Mouse (Mus musculus) liver, adult 2 months (tissue): Measurements from ENCODE around the gene Moap1.

Experiments
- CTCF ChIP-seq: fragments of 200-500 bp; IDR thresholded peaks from 2 replicates; pipeline ENCODE4 v1.5.1; 2011; ENCODE audit warnings: low read depth, low read length, control low read depth
- POLR2A ChIP-seq: fragments of 200-500 bp; IDR thresholded peaks from 2 replicates; pipeline ENCODE4 v1.6.1; 2011; ENCODE audit warnings: low read length, control low read depth; ENCODE audit not compliant: insufficient read depth; ENCODE audit errors: extremely low read depth

GRCm38 (mm10) chr12:102722451-102722850 lies 21.0 kb downstream of the Moap1 start:
- TF ChIP-seq CTCF (no peak), POLR2A (no peak)
